Mouse (Mus musculus): ENCODE measurements at regions not wholly inside any gene's neighbourhood (a gene's known extent, or its start where the extent isn't known, plus 50 kb on each side); places are given as distances from the start of the nearest gene placed in this dataset.

GRCm38 (mm10) chr2:79048777-79049537 is 181.0 kb downstream of the Ube2e3 start:
- H3K4me3 ChIP-seq (ENCODE audit: insufficient read depth, low read length), result no peak overlapping the region
- H3K27ac ChIP-seq (ENCODE audit: insufficient read depth, low read depth, low read length), result no peak overlapping the region
- peaks cover 27% of the 10 kb centered on the region for H3K4me1 ChIP-seq (ENCODE audit: control insufficient read depth, insufficient read depth, low read length)
- no peak for TF ChIP-seq CTCF (IDR thresholded peaks at IDR 0.05; ENCODE audit: low read depth, low read length)
- TF ChIP-seq POLR2A (IDR thresholded peaks at IDR 0.05; ENCODE audit: borderline replicate concordance, low read depth, low read length), result no peak

DNA sequence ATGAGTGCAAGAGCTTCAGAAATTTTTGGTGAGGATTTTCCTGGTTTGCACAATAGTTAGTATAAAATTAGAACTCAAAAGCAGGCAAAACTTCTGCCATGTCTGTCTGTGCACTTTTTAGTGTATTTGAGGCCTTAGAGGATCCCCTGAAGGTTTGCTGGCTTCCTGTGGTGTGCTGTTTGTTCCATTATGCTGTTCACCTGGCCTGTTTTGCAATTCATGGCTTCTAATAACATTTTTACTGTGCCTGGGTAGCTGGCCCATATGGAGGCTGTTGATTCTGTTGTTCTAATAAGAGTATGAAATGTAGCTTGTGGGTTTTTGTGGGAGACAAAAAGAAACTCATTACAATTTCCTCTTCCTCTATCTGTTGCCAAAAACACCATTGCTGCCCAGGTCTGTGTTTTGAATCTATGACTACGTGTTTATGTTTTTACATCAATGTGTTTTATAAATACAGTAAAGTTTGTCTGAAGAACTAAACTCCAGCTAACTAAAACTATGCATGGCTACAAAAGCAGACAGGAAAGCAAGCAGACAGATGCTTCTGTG is 182.6 kb downstream of the Ube2e3 start:
- TF ChIP-seq CTCF (IDR thresholded peaks at IDR 0.05; ENCODE audit: low read depth, low read length) (no peak), POLR2A (IDR thresholded peaks at IDR 0.05; ENCODE audit: borderline replicate concordance, low read depth, low read length) (no peak)
- Histone ChIP-seq H3K4me3 (ENCODE audit: insufficient read depth, low read length) (no peak overlapping the region), H3K27ac (ENCODE audit: insufficient read depth, low read depth, low read length) (peak overlapping the region; percentile 84), H3K4me1 (ENCODE audit: control insufficient read depth, insufficient read depth, low read length) (peaks cover 27% of the 10 kb centered on the region)

GRCm38 (mm10) chr2:79052226-79052625 is 184.3 kb downstream of the Ube2e3 start:
- H3K27ac ChIP-seq (ENCODE audit: insufficient read depth, low read depth, low read length), result no peak overlapping the region
- peaks cover 30% of the 10 kb centered on the region for H3K4me1 ChIP-seq (ENCODE audit: control insufficient read depth, insufficient read depth, low read length)
- TF ChIP-seq POLR2A (IDR thresholded peaks at IDR 0.05; ENCODE audit: borderline replicate concordance, low read depth, low read length) (no peak), CTCF (IDR thresholded peaks at IDR 0.05; ENCODE audit: low read depth, low read length) (no peak)
- H3K4me3 ChIP-seq (ENCODE audit: insufficient read depth, low read length), result no peak overlapping the region

DNA sequence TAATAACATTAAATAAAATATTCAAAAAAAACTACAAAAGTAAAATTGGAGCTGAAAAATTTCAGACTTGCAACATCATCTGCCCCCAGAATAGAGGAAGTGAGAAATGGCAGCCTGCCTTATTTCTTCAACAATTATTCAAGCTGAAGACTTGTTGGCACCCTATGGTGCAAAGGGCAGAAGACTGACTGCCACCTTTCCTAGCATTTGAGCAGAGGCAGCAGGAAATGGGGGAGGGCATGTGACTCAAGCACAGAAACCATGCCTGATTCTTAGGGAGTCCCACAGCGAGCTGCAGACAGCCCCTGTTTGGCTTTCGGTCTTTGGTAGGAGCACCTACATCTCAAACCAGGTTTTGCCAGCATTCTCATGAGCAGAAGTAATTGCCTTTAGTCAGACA is 188.2 kb downstream of the Ube2e3 start:
- Histone ChIP-seq H3K4me1 (ENCODE audit: control insufficient read depth, insufficient read depth, low read length) (peaks cover 35% of the 10 kb centered on the region), H3K27ac (ENCODE audit: insufficient read depth, low read depth, low read length) (peak overlapping the region; percentile 90), H3K4me3 (ENCODE audit: insufficient read depth, low read length) (no peak overlapping the region)
- TF ChIP-seq POLR2A (IDR thresholded peaks at IDR 0.05; ENCODE audit: borderline replicate concordance, low read depth, low read length), result no peak
- no peak for TF ChIP-seq CTCF (IDR thresholded peaks at IDR 0.05; ENCODE audit: low read depth, low read length)

DNA sequence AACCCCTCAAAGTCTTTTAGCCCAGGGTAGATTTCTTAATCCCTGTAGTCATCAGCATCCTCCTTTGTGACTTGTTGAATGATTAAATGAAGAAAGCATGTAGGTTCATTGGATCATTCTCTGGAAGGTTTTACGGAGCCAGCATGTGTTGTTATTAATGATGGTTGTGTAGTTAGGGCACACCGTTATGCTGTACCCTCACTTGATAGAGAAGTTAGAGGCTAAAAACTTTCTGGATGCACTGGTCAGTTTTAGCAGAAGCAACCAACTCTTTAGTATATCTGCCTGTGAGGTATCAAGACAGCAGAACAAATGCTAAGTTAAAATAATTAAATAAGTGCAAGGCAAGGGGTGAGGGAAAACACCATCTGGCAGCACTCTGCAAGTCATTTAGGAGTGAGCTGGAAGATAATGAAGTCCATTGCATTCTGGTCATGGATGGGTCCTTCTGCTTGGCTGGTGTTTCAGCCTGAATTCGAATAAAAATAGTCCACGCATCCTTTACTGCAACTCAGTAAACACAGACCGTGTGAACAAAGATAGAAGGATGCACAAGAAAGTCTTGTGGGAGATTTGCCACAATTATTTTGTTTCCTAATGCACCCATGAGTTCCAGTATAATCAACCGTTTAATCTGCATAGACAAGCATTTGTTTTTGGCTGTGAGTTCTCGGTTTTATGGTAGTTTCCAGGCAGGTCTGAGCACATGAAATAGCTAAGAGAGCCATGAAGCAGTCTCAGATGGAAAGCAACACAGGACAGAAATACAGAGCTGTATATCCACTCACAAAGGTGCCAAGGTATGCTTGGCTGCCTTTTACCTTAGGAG is 191.4 kb downstream of the Ube2e3 start:
- peak overlapping the region; percentile 47 for H3K27ac ChIP-seq (ENCODE audit: insufficient read depth, low read depth, low read length)
- no peak overlapping the region for H3K4me3 ChIP-seq (ENCODE audit: insufficient read depth, low read length)
- H3K4me1 ChIP-seq (ENCODE audit: control insufficient read depth, insufficient read depth, low read length), result peaks cover 27% of the 10 kb centered on the region
- TF ChIP-seq POLR2A (IDR thresholded peaks at IDR 0.05; ENCODE audit: borderline replicate concordance, low read depth, low read length) (no peak), CTCF (IDR thresholded peaks at IDR 0.05; ENCODE audit: low read depth, low read length) (no peak)

GRCm38 (mm10) chr2:79059944-79060238 is 192.0 kb downstream of the Ube2e3 start:
- Histone ChIP-seq H3K4me3 (ENCODE audit: insufficient read depth, low read length) (no peak overlapping the region), H3K4me1 (ENCODE audit: control insufficient read depth, insufficient read depth, low read length) (peaks cover 27% of the 10 kb centered on the region), H3K27ac (ENCODE audit: insufficient read depth, low read depth, low read length) (peak overlapping the region; percentile 47)
- TF ChIP-seq CTCF (IDR thresholded peaks at IDR 0.05; ENCODE audit: low read depth, low read length) (no peak), POLR2A (IDR thresholded peaks at IDR 0.05; ENCODE audit: borderline replicate concordance, low read depth, low read length) (no peak)

GRCm38 (mm10) chr2:79060320-79060719 is 192.4 kb downstream of the Ube2e3 start:
- peak overlapping the region; percentile 24 for H3K27ac ChIP-seq (ENCODE audit: insufficient read depth, low read depth, low read length)
- H3K4me1 ChIP-seq (ENCODE audit: control insufficient read depth, insufficient read depth, low read length), result peaks cover 26% of the 10 kb centered on the region
- H3K4me3 ChIP-seq (ENCODE audit: insufficient read depth, low read length), result no peak overlapping the region
- no peak for TF ChIP-seq CTCF (IDR thresholded peaks at IDR 0.05; ENCODE audit: low read depth, low read length)
- no peak for TF ChIP-seq POLR2A (IDR thresholded peaks at IDR 0.05; ENCODE audit: borderline replicate concordance, low read depth, low read length)

DNA sequence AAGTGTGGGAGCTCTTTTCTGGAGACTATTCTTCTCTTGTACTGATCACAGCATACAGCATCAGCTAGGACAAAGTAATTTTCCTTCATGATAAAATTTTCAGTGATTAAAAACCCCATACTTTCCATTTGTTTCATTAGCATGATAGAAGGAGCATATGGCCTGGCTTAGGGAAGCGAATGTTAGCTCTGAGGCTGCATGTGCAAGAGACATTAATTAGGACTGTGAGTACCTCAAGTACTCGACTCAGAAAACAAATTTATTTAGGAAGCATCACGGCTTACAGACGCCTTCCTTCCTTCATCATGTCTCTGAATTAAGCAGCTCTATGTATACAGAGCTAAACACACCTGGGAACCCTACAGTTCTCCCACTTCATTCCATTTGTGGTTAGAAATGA is 193.6 kb upstream of the Itga4 start:
- no peak overlapping the region for H3K27ac ChIP-seq (ENCODE audit: insufficient read depth, low read depth, low read length)
- TF ChIP-seq POLR2A (IDR thresholded peaks at IDR 0.05; ENCODE audit: borderline replicate concordance, low read depth, low read length) (no peak), CTCF (IDR thresholded peaks at IDR 0.05; ENCODE audit: low read depth, low read length) (no peak)

GRCm38 (mm10) chr2:79062196-79062636 is 193.0 kb upstream of the Itga4 start:
- Histone ChIP-seq H3K27ac (ENCODE audit: insufficient read depth, low read depth, low read length) (no peak overlapping the region), H3K4me1 (ENCODE audit: control insufficient read depth, insufficient read depth, low read length) (peaks cover 19% of the 10 kb centered on the region), H3K4me3 (ENCODE audit: insufficient read depth, low read length) (no peak overlapping the region)
- no peak for TF ChIP-seq POLR2A (IDR thresholded peaks at IDR 0.05; ENCODE audit: borderline replicate concordance, low read depth, low read length)
- no peak for TF ChIP-seq CTCF (IDR thresholded peaks at IDR 0.05; ENCODE audit: low read depth, low read length)

More for the DNA sequence above, 193.6 kb upstream of the Itga4 start:
- Histone ChIP-seq H3K4me3 (ENCODE audit: insufficient read depth, low read length) (no peak overlapping the region), H3K4me1 (ENCODE audit: control insufficient read depth, insufficient read depth, low read length) (peaks cover 21% of the 10 kb centered on the region)

- Histone ChIP-seq H3K4me1 (ENCODE audit: control insufficient read depth, insufficient read depth, low read length) (peaks cover 17% of the 10 kb centered on the region), H3K4me3 (ENCODE audit: insufficient read depth, low read length) (no peak overlapping the region), H3K27ac (ENCODE audit: insufficient read depth, low read depth, low read length) (no peak overlapping the region)
- TF ChIP-seq CTCF (IDR thresholded peaks at IDR 0.05; ENCODE audit: low read depth, low read length) (no peak), POLR2A (IDR thresholded peaks at IDR 0.05; ENCODE audit: borderline replicate concordance, low read depth, low read length) (no peak)
These were observed 191.6 kb upstream of the Itga4 start for GRCm38 (mm10) chr2:79063641-79064040.
